33 mouse cellular contexts compared by ENCODE assay signal in genomic region chr3:27871891-27872290, GRCm38 (mm10). TPM values are rescaled to one million over a fixed set of nuclear protein-coding genes. Genes with fewer than 3 reads are reported as not detected.
A peak's percentile ranks its signal among the peaks of the same experiment; 100 is the strongest.
DNase-seq lines count a peak whose midpoint lies in the region; ATAC-seq and TF ChIP-seq lines count a peak whose summit lies in the region.
"Had no signal": no experiment of that assay in that cellular context is flagged by ENCODE, and none has a peak within 500 bp of the region (broad histone marks: within the 10 kb centered on the region; RNA-seq: fewer than 3 reads in every experiment).

No protein-coding gene starts in this region.

- peak; percentile 35 for DNase-seq in heart, adult 11 months
- DNase-seq in lung, adult 18-20 months, result no peak
- peak; percentile 59 for DNase-seq in 3134 (ENCODE audit: extremely low read depth, insufficient read length, low spot score)
- peak; percentile 3 for DNase-seq in stomach, postnatal 0 days (ENCODE audit: low spot score)
- no peak for DNase-seq in adrenal gland, postnatal 4 days (ENCODE audit: low spot score in 2 of 2)
- DNase-seq: adrenal gland, adult 2 months; adrenal gland, postnatal 14 days; cerebellum, adult 11-12 months; cerebellum, adult 8-10 months; cerebellum, postnatal 10 days; cerebellum, postnatal 36 days; embryo, embryonic 11 days; gastrocnemius, postnatal 25 days; heart, adult 2 months; heart, postnatal 10 days; heart, postnatal 36 days had no signal

- no peak for ATAC-seq in heart, embryonic 12.5 days (ENCODE audit: insufficient number of reproducible peaks, low FRiP score)
- ATAC-seq in lung, embryonic 15.5 days (ENCODE audit: borderline replicate concordance, extremely low read depth, low FRiP score, low TSS enrichment), result no peak
- ATAC-seq in stomach, postnatal 0 days (ENCODE audit: low FRiP score, low TSS enrichment), result no peak
- ATAC-seq: CD4-positive, CD25-positive, alpha-beta regulatory T cell, adult 4 months; forebrain, embryonic 15.5 days; hindbrain, postnatal 0 days had no signal

- WGBS in heart, embryonic 12.5 days, result 73% methylated on average over 3 of the region's 3 CpGs
- 83% methylated on average over 3 of the region's 3 CpGs for WGBS in lung, embryonic 15.5 days
- WGBS in stomach, postnatal 0 days, result 84% methylated on average over 3 of the region's 3 CpGs

- no peak for TF ChIP-seq CTCF in stomach, postnatal 0 days (IDR thresholded peaks at IDR 0.05; ENCODE audit: low read depth)

- H3K9me3 ChIP-seq in heart, embryonic 12.5 days (replicated peaks), result no peaks in the 10 kb centered on the region
- H3K9me3 ChIP-seq in lung, embryonic 15.5 days, result no peaks in the 10 kb centered on the region
- no peaks in the 10 kb centered on the region for H3K9me3 ChIP-seq in stomach, postnatal 0 days (ENCODE audit: control insufficient read depth, low read length)
- H3K9me3 ChIP-seq: embryonic facial prominence, embryonic 10.5 days; embryonic facial prominence, embryonic 13.5 days; forebrain, embryonic 12.5 days; forebrain, embryonic 15.5 days; heart, embryonic 15.5 days had no signal

- TF ChIP-seq EP300 in stomach, postnatal 0 days (optimal IDR thresholded peaks at IDR 0.05), result no peak

- no peaks in the 10 kb centered on the region for H3K36me3 ChIP-seq in heart, embryonic 12.5 days
- no peaks in the 10 kb centered on the region for H3K36me3 ChIP-seq in lung, embryonic 15.5 days
- H3K36me3 ChIP-seq in stomach, postnatal 0 days (ENCODE audit: control insufficient read depth, insufficient read depth, low read length), result no peaks in the 10 kb centered on the region
- H3K36me3 ChIP-seq: embryonic facial prominence, embryonic 10.5 days; embryonic facial prominence, embryonic 13.5 days; forebrain, embryonic 12.5 days; forebrain, embryonic 15.5 days; heart, embryonic 15.5 days had no signal

- H3K9ac ChIP-seq in heart, embryonic 12.5 days, result no peak overlapping the region
- H3K9ac ChIP-seq in lung, embryonic 15.5 days, result no peak overlapping the region
- H3K9ac ChIP-seq in stomach, postnatal 0 days (ENCODE audit: low read length), result no peak overlapping the region
- H3K9ac ChIP-seq: embryonic facial prominence, embryonic 13.5 days; forebrain, embryonic 12.5 days; forebrain, embryonic 15.5 days; heart, embryonic 15.5 days; hindbrain, embryonic 14.5 days had no signal

- H3K27ac ChIP-seq in heart, embryonic 12.5 days (ENCODE audit: poor library complexity, severe bottlenecking), result no peak overlapping the region
- H3K27ac ChIP-seq in lung, embryonic 15.5 days, result peak overlapping the region; percentile 70; the same call in 1 of the 2 replicates
- no peak overlapping the region for H3K27ac ChIP-seq in stomach, postnatal 0 days (replicated peaks)
- H3K27ac ChIP-seq: embryonic facial prominence, embryonic 10.5 days; embryonic facial prominence, embryonic 13.5 days; forebrain, embryonic 12.5 days; forebrain, embryonic 15.5 days; heart, adult 2 months; heart, embryonic 15.5 days; hindbrain, embryonic 14.5 days; hindbrain, postnatal 0 days had no signal

- H3K27me3 ChIP-seq in heart, embryonic 12.5 days (replicated peaks), result no peaks in the 10 kb centered on the region
- H3K27me3 ChIP-seq in lung, embryonic 15.5 days, result no peaks in the 10 kb centered on the region
- no peaks in the 10 kb centered on the region for H3K27me3 ChIP-seq in stomach, postnatal 0 days (ENCODE audit: control insufficient read depth, insufficient read depth, low read length)
- H3K27me3 ChIP-seq: embryonic facial prominence, embryonic 13.5 days; forebrain, embryonic 12.5 days; forebrain, embryonic 15.5 days; heart, embryonic 15.5 days had no signal

- no peak overlapping the region for H3K4me3 ChIP-seq in heart, embryonic 12.5 days
- no peak overlapping the region for H3K4me3 ChIP-seq in lung, embryonic 15.5 days
- no peak overlapping the region for H3K4me3 ChIP-seq in stomach, postnatal 0 days (ENCODE audit: low read depth, low read length)
- H3K4me3 ChIP-seq: embryonic facial prominence, embryonic 10.5 days; embryonic facial prominence, embryonic 13.5 days; erythroblast, embryonic 14.5 days; forebrain, embryonic 12.5 days; forebrain, embryonic 15.5 days; heart, adult 2 months; heart, embryonic 15.5 days had no signal

- no peaks in the 10 kb centered on the region for H3K4me1 ChIP-seq in heart, embryonic 12.5 days (replicated peaks)
- no peaks in the 10 kb centered on the region; the same call in 1 of the 2 replicates for H3K4me1 ChIP-seq in lung, embryonic 15.5 days
- H3K4me1 ChIP-seq in stomach, postnatal 0 days (replicated peaks; ENCODE audit: control insufficient read depth, insufficient read depth), result no peaks in the 10 kb centered on the region
- H3K4me1 ChIP-seq: embryonic facial prominence, embryonic 10.5 days; forebrain, embryonic 15.5 days; heart, embryonic 15.5 days had no signal

- no peak overlapping the region for H3K4me2 ChIP-seq in heart, embryonic 12.5 days
- H3K4me2 ChIP-seq in lung, embryonic 15.5 days, result no peak overlapping the region
- no peak overlapping the region for H3K4me2 ChIP-seq in stomach, postnatal 0 days (replicated peaks; ENCODE audit: low read depth)
- H3K4me2 ChIP-seq: embryonic facial prominence, embryonic 13.5 days; forebrain, embryonic 12.5 days; forebrain, embryonic 15.5 days; heart, embryonic 11.5 days; heart, embryonic 15.5 days; hindbrain, embryonic 14.5 days had no signal

RNA-seq across cellular contexts. Expression of gene Tmem212, which starts 24.3 kb away (rescaled TPM):
- polyA plus RNA-seq in heart, embryonic 12.5 days (2016; fragmentation: Nextera tagmentation; extraction: Ambion mirVana), result not detected in 2 replicates
- 0.39 and 0.87 TPM in 2 replicates for polyA plus RNA-seq in lung, embryonic 15.5 days (2015; fragmentation: Nextera tagmentation; extraction: Ambion mirVana)
- not detected in 2 replicates for polyA plus RNA-seq in stomach, postnatal 0 days (2015; fragmentation: Nextera tagmentation; extraction: Ambion mirVana)
- total RNA-seq in adrenal gland, postnatal 4 days (2021), result not detected
- total RNA-seq: adrenal gland, adult 2 months; adrenal gland, postnatal 14 days; gastrocnemius, adult 8-10 months; gastrocnemius, postnatal 25 days; heart, adult 2 months; heart, postnatal 10 days; heart, postnatal 36 days; MEL had no signal
- polyA plus RNA-seq: adrenal gland, adult 2 months; brain, embryonic 14.5 days; C2C12; CD4-positive, CD25-positive, alpha-beta regulatory T cell, adult 4 months; embryonic facial prominence, embryonic 10.5 days; embryonic facial prominence, embryonic 13.5 days; erythroblast, embryonic 14.5 days; forebrain, embryonic 12.5 days; forebrain, embryonic 15.5 days; heart, embryonic 11.5 days; heart, embryonic 15.5 days; hindbrain, embryonic 11.5 days; hindbrain, embryonic 14.5 days had no signal

Comparison
In these comparisons a context has a peak if more than half of its experiments do, and no peak if none do; other contexts are left out.
1. DNase-seq: peak in heart, adult 11 months (single experiment), 3134 (single experiment) and stomach, postnatal 0 days (single experiment); none in lung, adult 18-20 months (0 of 2) and adrenal gland, postnatal 4 days (0 of 2).